Mouse (Mus musculus) lung, embryonic 15.5 days (tissue): ENCODE data around the gene Hnrnpk. TPM values are rescaled to one million over a fixed set of nuclear protein-coding genes. Genes with fewer than 3 reads are reported as not detected.
"Not testable (repeated sequence)": the region's sequence is repeated elsewhere in the genome, so short reads cannot be mapped to it uniquely, and the experiment has no call there.

ENCODE experiments used
- ATAC-seq: fragments of 200-750 bp; cut with Nextera tagmentation; 2 replicates; pipeline ENCODE4 v1.8.0; 2017; ENCODE audit warnings: moderate number of reproducible peaks, borderline replicate concordance; ENCODE audit not compliant: low FRiP score, low TSS enrichment; ENCODE audit errors: extremely low read depth
- H3K27ac ChIP-seq: fragments of 300-500 bp; sonication (generic); 2 replicates; pipeline ENCODE4 v1.5.1; 2015; ENCODE audit warnings: moderate library complexity, mild to moderate bottlenecking, inconsistent platforms
- H3K27me3 ChIP-seq: fragments of 300-500 bp; sonication (generic); 2 replicates; pipeline ENCODE4 v1.6.1; 2015; ENCODE audit warnings: inconsistent platforms
- H3K36me3 ChIP-seq: fragments of 300-500 bp; sonication (generic); 2 replicates; pipeline ENCODE4 v1.6.1; 2015; ENCODE audit warnings: inconsistent platforms
- H3K4me1 ChIP-seq: fragments of 300-500 bp; sonication (generic); 2 replicates; pipeline ENCODE4 v1.6.1; 2015; ENCODE audit warnings: inconsistent platforms
- H3K4me2 ChIP-seq: fragments of 300-500 bp; sonication (generic); 2 replicates; pipeline ENCODE4 v1.6.1; 2015; ENCODE audit warnings: inconsistent platforms, mild to moderate bottlenecking, moderate library complexity
- H3K4me3 ChIP-seq: fragments of 300-500 bp; sonication (generic); 2 replicates; pipeline ENCODE4 v1.5.1; 2015; ENCODE audit warnings: mild to moderate bottlenecking, inconsistent platforms
- H3K9ac ChIP-seq: fragments of 300-500 bp; sonication (generic); 2 replicates; pipeline ENCODE4 v1.6.1; 2015; ENCODE audit warnings: inconsistent platforms
- H3K9me3 ChIP-seq: fragments of 300-500 bp; sonication (generic); 2 replicates; pipeline ENCODE4 v1.6.1; 2016; ENCODE audit warnings: inconsistent platforms
- WGBS: fragments of 180-500 bp; shearing (Covaris S2); methylation state at CpG from one replicate; pipeline ENCODE4 v1.1.7; 2015; 5-methylcytosine and 5-hydroxymethylcytosine counted together
- polyA plus RNA-seq: library from polyadenylated mRNA; unstranded; fragments of >200 nt; fragmentation: Nextera tagmentation; extraction: Ambion mirVana; gene quantifications from 2 replicates; pipeline ENCODE4 v1.2.1, GENCODE M21; 2015

Gene Hnrnpk
- 1,649 and 1,683 TPM in 2 replicates for polyA plus RNA-seq

GRCm38 (mm10) chr13:58403243-58403642 lies at the start of gene Hnrnpk:
Gene Hnrnpk (minus strand): TSS chr13:58403343.
- 5% methylated on average over 16 of the region's 17 CpGs for WGBS
- not testable (repeated sequence) for H3K9me3 ChIP-seq, ATAC-seq, H3K27me3 ChIP-seq, H3K36me3 ChIP-seq
- Histone ChIP-seq H3K4me3 (peak within 1 kb of the TSS; percentile 84), H3K27ac (peak within 1 kb of the TSS; percentile 99), H3K9ac (peak within 1 kb of the TSS; percentile 100), H3K4me1 (peaks cover 17% of the 10 kb centered on the region; the same call in 1 of the 2 replicates), H3K4me2 (peak within 1 kb of the TSS; percentile 54)

- no peak overlapping the region for H3K4me3 ChIP-seq
- WGBS: 59% methylated on average over 4 of the region's 4 CpGs
- no peaks in the 10 kb centered on the region for H3K36me3 ChIP-seq
- 0 out of 2 replicates have a peak, but pooled peaks cover 5% of the 10 kb centered on the region for H3K4me1 ChIP-seq
- no peak for ATAC-seq
- H3K9ac ChIP-seq: no peak overlapping the region
- peak overlapping the region; percentile 65; the same call in 1 of the 2 replicates for H3K4me2 ChIP-seq
- H3K9me3 ChIP-seq: no peaks in the 10 kb centered on the region
- peaks cover 10% of the 10 kb centered on the region; the same call in 1 of the 2 replicates for H3K27me3 ChIP-seq
- no peak overlapping the region for H3K27ac ChIP-seq
Measured at GRCm38 (mm10) chr13:58452246-58452645, 49.1 kb upstream of the Hnrnpk start.

GRCm38 (mm10) chr13:58450459-58451182 lies 47.5 kb upstream of the Hnrnpk start:
- no peak for ATAC-seq
- WGBS: 74% methylated on average over 22 of the region's 22 CpGs
- H3K9ac ChIP-seq: no peak overlapping the region
- H3K4me3 ChIP-seq: no peak overlapping the region
- H3K27me3 ChIP-seq: peaks cover 10% of the 10 kb centered on the region; the same call in 1 of the 2 replicates
- no peak overlapping the region for H3K4me2 ChIP-seq
- H3K9me3 ChIP-seq: no peaks in the 10 kb centered on the region
- no peak overlapping the region for H3K27ac ChIP-seq
- H3K36me3 ChIP-seq: no peaks in the 10 kb centered on the region
- 0 out of 2 replicates have a peak, but pooled peaks cover 5% of the 10 kb centered on the region for H3K4me1 ChIP-seq

GRCm38 (mm10) chr13:58446541-58446940 lies 43.4 kb upstream of the Hnrnpk start:
- H3K9me3 ChIP-seq: no peaks in the 10 kb centered on the region
- no peak overlapping the region for H3K4me3 ChIP-seq
- H3K4me2 ChIP-seq: no peak overlapping the region
- H3K27me3 ChIP-seq: no peaks in the 10 kb centered on the region; the same call in 1 of the 2 replicates
- no peak for ATAC-seq
- no peaks in the 10 kb centered on the region for H3K4me1 ChIP-seq
- H3K9ac ChIP-seq: no peak overlapping the region
- H3K36me3 ChIP-seq: no peaks in the 10 kb centered on the region
- WGBS: 64% methylated on average over 2 of the region's 2 CpGs
- H3K27ac ChIP-seq: no peak overlapping the region

- ATAC-seq: no peak
- Histone ChIP-seq H3K4me2 (no peak overlapping the region), H3K4me1 (no peaks in the 10 kb centered on the region), H3K27me3 (no peaks in the 10 kb centered on the region), H3K36me3 (no peaks in the 10 kb centered on the region), H3K27ac (no peak overlapping the region), H3K9me3 (no peaks in the 10 kb centered on the region), H3K4me3 (no peak overlapping the region), H3K9ac (no peak overlapping the region)
- 36% methylated on average over 7 of the region's 7 CpGs for WGBS
Measured at GRCm38 (mm10) chr13:58443787-58444186, 40.6 kb upstream of the Hnrnpk start.

GRCm38 (mm10) chr13:58443326-58443725 lies 40.2 kb upstream of the Hnrnpk start:
- Histone ChIP-seq H3K27ac (no peak overlapping the region), H3K4me1 (no peaks in the 10 kb centered on the region), H3K27me3 (no peaks in the 10 kb centered on the region), H3K4me3 (no peak overlapping the region), H3K9me3 (no peaks in the 10 kb centered on the region), H3K36me3 (no peaks in the 10 kb centered on the region), H3K4me2 (no peak overlapping the region), H3K9ac (no peak overlapping the region)
- WGBS: 61% methylated on average over 4 of the region's 4 CpGs
- no peak for ATAC-seq

GRCm38 (mm10) chr13:58439716-58440115 lies 36.6 kb upstream of the Hnrnpk start:
- Histone ChIP-seq H3K36me3 (no peaks in the 10 kb centered on the region), H3K4me3 (no peak overlapping the region), H3K27ac (no peak overlapping the region), H3K9me3 (no peaks in the 10 kb centered on the region), H3K4me2 (no peak overlapping the region), H3K27me3 (no peaks in the 10 kb centered on the region), H3K4me1 (no peaks in the 10 kb centered on the region), H3K9ac (no peak overlapping the region)
- 56% methylated on average over 2 of the region's 2 CpGs for WGBS
- ATAC-seq: no peak

- Histone ChIP-seq H3K4me2 (no peak overlapping the region), H3K9me3 (no peaks in the 10 kb centered on the region), H3K36me3 (no peaks in the 10 kb centered on the region), H3K4me3 (no peak overlapping the region), H3K4me1 (peaks cover 11% of the 10 kb centered on the region), H3K9ac (no peak overlapping the region), H3K27ac (peak overlapping the region; percentile 70), H3K27me3 (no peaks in the 10 kb centered on the region)
- peak; percentile 79 for ATAC-seq
- WGBS: 25% methylated on average over 10 of the region's 10 CpGs
Measured at GRCm38 (mm10) chr13:58423061-58423660, 20.0 kb upstream of the Hnrnpk start.

GRCm38 (mm10) chr13:58422242-58422641 lies 19.1 kb upstream of the Hnrnpk start:
- no peak overlapping the region for H3K4me3 ChIP-seq
- no peak overlapping the region for H3K4me2 ChIP-seq
- H3K9me3 ChIP-seq: no peaks in the 10 kb centered on the region
- no peak overlapping the region for H3K9ac ChIP-seq
- no peak overlapping the region for H3K27ac ChIP-seq
- no peaks in the 10 kb centered on the region for H3K36me3 ChIP-seq
- no peaks in the 10 kb centered on the region for H3K27me3 ChIP-seq
- 50% methylated on average over 4 of the region's 4 CpGs for WGBS
- ATAC-seq: no peak
- peaks cover 11% of the 10 kb centered on the region for H3K4me1 ChIP-seq

- Histone ChIP-seq H3K9ac (no peak overlapping the region), H3K4me3 (no peak overlapping the region), H3K27me3 (no peaks in the 10 kb centered on the region), H3K9me3 (no peaks in the 10 kb centered on the region), H3K4me2 (no peak overlapping the region), H3K36me3 (no peaks in the 10 kb centered on the region), H3K27ac (no peak overlapping the region), H3K4me1 (peaks cover 11% of the 10 kb centered on the region)
- WGBS: 78% methylated on average over 4 of the region's 4 CpGs
- no peak for ATAC-seq
Measured at GRCm38 (mm10) chr13:58421026-58421425, 17.9 kb upstream of the Hnrnpk start.

GRCm38 (mm10) chr13:58419266-58419665 lies 16.1 kb upstream of the Hnrnpk start:
- Histone ChIP-seq H3K36me3 (no peaks in the 10 kb centered on the region), H3K4me1 (peaks cover 11% of the 10 kb centered on the region), H3K4me2 (no peak overlapping the region), H3K27me3 (no peaks in the 10 kb centered on the region), H3K9ac (no peak overlapping the region), H3K9me3 (no peaks in the 10 kb centered on the region), H3K27ac (no peak overlapping the region), H3K4me3 (no peak overlapping the region)
- 97% methylated on average over 1 of the region's 1 CpGs for WGBS
- ATAC-seq: no peak

GRCm38 (mm10) chr13:58418656-58419055 lies 15.5 kb upstream of the Hnrnpk start:
- no peak for ATAC-seq
- no peaks in the 10 kb centered on the region for H3K9me3 ChIP-seq
- H3K27ac ChIP-seq: no peak overlapping the region
- H3K9ac ChIP-seq: no peak overlapping the region
- H3K27me3 ChIP-seq: no peaks in the 10 kb centered on the region
- H3K4me3 ChIP-seq: no peak overlapping the region
- H3K4me1 ChIP-seq: peaks cover 10% of the 10 kb centered on the region
- no peaks in the 10 kb centered on the region for H3K36me3 ChIP-seq
- no peak overlapping the region for H3K4me2 ChIP-seq
- WGBS: 81% methylated on average over 4 of the region's 4 CpGs
